Mouse (Mus musculus): ENCODE results near the gene Tulp2. TPM values are rescaled to one million over a fixed set of nuclear protein-coding genes. Genes with fewer than 3 reads are reported as not detected.
"Not testable (repeated sequence)": the region's sequence is repeated elsewhere in the genome, so short reads cannot be mapped to it uniquely, and the experiment has no call there.

The Tulp2 gene
- polyA plus RNA-seq, 1 experiment from 2014 or later: 0.54 TPM

DNA sequence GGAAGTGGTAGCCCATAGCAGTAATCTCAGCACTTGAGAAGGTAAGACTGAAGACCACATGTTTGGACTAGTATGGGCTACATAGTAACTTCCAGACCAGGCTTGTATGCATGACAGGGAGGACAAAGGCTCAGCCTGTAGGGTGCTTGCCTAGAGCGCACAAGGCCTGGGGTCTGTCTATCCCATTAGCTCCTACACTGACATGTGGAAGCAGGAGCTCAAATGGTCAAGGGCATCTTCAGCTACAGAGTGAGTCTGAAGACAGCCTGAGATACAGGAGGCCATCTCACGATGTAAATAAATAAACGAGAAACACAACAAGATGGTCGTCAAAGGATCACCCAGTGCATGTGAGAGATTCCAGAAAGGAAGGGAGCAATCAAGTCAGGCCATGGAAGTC is 19.4 kb upstream of the Tulp2 start:
- Histone ChIP-seq H3K27ac (no peak overlapping the region), H3K4me3 (no peak overlapping the region), H3K4me1 (peaks cover 47% of the 10 kb centered on the region), H3K9me3 (replicated peaks) (no peaks in the 10 kb centered on the region), H3K27me3 (no peaks in the 10 kb centered on the region), H3K9ac (no peak overlapping the region), H3K4me2 (replicated peaks) (no peak overlapping the region), H3K36me3 (peaks cover 55% of the 10 kb centered on the region)
- no peak for ATAC-seq (ENCODE audit: low FRiP score)
- 93% methylated on average over 4 of the region's 4 CpGs for WGBS

DNA sequence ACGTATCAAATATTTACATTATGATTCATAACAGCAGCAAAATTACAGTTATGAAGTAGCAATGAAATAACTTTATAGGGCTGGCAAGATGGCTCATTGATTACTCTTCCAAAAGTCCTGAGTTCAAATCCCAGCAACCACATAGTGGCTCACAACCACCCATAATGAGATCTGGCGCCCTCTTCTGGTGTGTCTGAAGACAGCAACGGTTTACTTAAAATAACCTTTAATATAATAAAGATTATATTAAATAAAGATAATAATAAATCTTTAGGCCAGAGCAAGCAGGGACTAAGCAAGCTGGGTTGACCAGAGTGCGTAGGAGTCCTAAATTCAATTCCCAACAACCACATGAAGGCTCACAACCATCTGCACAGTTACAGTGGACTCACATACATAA is 18.8 kb upstream of the Tulp2 start:
- H3K9ac ChIP-seq; H3K9me3 ChIP-seq (replicated peaks); H3K4me3 ChIP-seq; ATAC-seq (ENCODE audit: low FRiP score); H3K27me3 ChIP-seq; H3K4me2 ChIP-seq (replicated peaks); H3K27ac ChIP-seq: not testable (repeated sequence)
- 83% methylated on average over 4 of the region's 4 CpGs for WGBS
- Histone ChIP-seq H3K36me3 (peaks cover 49% of the 10 kb centered on the region), H3K4me1 (peaks cover 43% of the 10 kb centered on the region)

DNA sequence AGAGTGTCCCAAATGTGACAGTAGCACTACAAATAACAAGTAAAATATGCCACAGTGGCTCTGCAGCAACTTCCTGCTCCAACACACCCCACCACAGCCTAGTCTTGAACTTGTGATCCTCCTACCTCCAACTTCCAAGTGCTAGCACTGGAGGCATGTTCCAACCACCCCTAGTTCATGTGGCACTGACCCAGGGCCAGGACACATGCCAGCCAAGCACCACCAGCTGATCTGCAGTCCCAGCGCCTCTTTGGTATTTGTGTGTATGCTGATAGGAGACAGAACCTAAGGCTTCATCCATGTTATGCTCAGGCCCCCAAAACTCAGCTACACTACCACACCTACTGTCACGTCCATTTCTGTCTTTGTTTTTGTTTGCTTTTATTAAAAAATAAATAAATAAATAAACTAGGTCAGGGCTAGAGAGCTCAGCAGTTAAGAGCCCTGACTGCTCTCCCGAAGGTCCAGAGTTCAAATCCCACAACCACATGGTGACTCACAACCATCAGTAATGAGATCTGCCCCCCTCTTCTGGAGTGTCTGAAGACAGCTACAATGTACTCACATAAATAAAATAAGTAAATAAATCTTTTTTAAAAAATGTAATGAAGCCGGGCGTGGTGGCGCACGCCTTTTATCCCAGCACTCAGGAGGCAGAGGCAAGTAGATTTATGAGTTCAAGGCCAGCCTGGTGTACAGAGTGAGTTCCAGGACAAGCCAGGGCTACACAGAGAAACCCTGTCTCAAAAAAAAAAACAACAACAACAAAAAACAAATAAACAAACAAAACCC is 17.5 kb upstream of the Tulp2 start:
- ATAC-seq (ENCODE audit: low FRiP score): no peak
- peaks cover 38% of the 10 kb centered on the region for H3K4me1 ChIP-seq
- no peak overlapping the region for H3K4me2 ChIP-seq (replicated peaks)
- no peak overlapping the region for H3K4me3 ChIP-seq
- peaks cover 41% of the 10 kb centered on the region for H3K36me3 ChIP-seq
- no peaks in the 10 kb centered on the region for H3K27me3 ChIP-seq
- no peak overlapping the region for H3K9ac ChIP-seq
- no peak overlapping the region for H3K27ac ChIP-seq
- WGBS: 93% methylated on average over 7 of the region's 7 CpGs
- H3K9me3 ChIP-seq (replicated peaks): no peaks in the 10 kb centered on the region

DNA sequence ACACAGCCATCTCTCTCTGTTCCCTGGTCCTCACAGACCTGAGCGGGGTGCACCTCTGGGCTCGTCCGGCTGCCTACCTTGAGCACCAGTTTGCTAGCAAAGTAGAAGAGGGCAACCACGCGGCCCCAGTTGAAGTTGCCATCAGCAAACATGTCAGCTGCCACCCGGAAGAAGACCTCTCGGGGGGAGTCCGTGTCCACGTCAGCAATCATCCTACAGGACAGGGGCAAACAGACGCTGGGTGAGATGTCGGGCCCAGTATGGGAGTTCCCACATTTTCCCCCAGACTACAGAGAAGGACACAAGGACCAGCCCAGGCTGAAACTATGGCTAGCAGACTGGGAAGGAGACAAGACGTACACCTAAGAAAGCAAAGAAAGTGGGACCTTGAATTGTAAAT is 16.6 kb upstream of the Tulp2 start:
- Histone ChIP-seq H3K27me3 (no peaks in the 10 kb centered on the region), H3K4me1 (peaks cover 37% of the 10 kb centered on the region), H3K4me3 (0 out of 2 replicates have a peak overlapping the region, but pooled peaks have one; percentile 73), H3K9me3 (replicated peaks) (no peaks in the 10 kb centered on the region), H3K9ac (peak overlapping the region; percentile 8; the same call in 1 of the 2 replicates), H3K4me2 (replicated peaks) (no peak overlapping the region), H3K36me3 (peaks cover 41% of the 10 kb centered on the region), H3K27ac (no peak overlapping the region)
- ATAC-seq (ENCODE audit: low FRiP score): no peak
- WGBS: 95% methylated on average over 12 of the region's 12 CpGs

DNA sequence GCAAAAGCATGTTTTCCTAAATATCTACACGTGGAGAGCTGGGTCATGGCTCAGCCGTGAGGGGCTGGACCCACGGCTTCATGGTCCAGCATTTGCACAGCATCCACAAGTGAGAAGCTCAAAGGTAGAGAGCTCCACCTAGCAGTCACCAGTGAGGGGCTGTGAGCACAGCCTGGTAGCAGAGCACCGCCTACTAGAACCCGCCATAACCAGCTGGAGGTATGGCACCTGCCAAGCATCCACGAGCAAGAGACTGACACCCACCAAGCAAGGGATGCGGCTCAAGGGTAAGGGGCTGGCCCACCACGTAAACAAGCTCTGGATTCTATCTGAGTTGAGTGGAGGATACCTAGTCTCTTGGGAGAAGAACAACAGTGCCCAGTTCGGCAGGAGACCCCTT is 16.1 kb upstream of the Tulp2 start:
- no peak overlapping the region; the same call in 1 of the 2 replicates for H3K27ac ChIP-seq
- WGBS: 77% methylated on average over 9 of the region's 9 CpGs
- peaks cover 41% of the 10 kb centered on the region for H3K36me3 ChIP-seq

DNA sequence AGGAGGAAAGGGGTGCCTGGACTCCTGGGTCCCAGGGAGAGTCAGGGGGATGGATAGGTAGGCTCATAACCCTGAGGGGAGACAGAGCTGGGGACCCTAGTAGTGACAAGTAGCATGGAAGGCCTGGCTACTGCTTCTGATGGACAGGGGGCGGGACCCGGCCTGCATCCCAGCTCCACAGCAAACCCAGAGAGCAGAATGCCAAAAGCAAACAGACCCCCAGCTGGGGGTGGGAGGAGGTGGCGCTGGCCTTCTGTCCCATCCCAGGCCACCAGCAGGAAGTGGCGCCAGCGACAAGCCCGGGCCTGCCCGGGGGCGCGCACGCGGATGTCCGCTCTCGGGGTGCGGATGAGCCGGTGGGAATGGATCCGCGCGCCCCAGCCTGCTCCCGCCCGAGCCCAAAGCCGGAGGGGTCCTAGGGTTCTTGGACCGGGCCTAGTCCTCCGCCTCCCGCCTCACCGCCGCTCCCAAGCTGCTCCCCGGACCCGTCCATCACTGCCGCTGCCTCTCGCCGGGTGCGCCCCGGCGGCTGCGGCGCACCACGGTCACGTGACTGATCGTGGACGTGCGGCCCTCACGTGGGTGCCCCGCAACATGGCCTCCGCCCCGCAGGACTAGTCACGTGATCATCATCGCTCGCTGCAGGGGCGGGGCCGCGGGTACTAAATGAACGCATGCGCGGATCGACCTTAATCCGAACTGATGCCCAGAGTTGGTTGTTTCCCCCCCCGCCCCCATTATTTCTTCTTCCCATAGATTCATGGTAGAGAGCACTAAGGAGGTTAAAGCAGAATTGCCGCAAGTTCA is 15.2 kb upstream of the Tulp2 start, which contains the start of gene Bax:
TSS of gene Bax (minus strand) at position 616 of the 807 bp plus-strand sequence.
- H3K4me1 ChIP-seq: peaks cover 24% of the 10 kb centered on the region
- under 1% methylated on average over 58 of the region's 58 CpGs for WGBS
- peak within 1 kb of the TSS; percentile 88 for H3K9ac ChIP-seq
- ATAC-seq (ENCODE audit: low FRiP score): peak; percentile 71
- peak within 1 kb of the TSS; percentile 73 for H3K4me3 ChIP-seq
- peak within 1 kb of the TSS; percentile 75 for H3K27ac ChIP-seq
- peaks cover 40% of the 10 kb centered on the region for H3K36me3 ChIP-seq
- H3K4me2 ChIP-seq (replicated peaks): peak within 1 kb of the TSS; percentile 94
- H3K27me3 ChIP-seq: no peaks in the 10 kb centered on the region
- no peaks in the 10 kb centered on the region for H3K9me3 ChIP-seq (replicated peaks)

More for the DNA sequence above, 16.1 kb upstream of the Tulp2 start:
- no peaks in the 10 kb centered on the region for H3K9me3 ChIP-seq (replicated peaks)
- H3K9ac ChIP-seq: peak overlapping the region; percentile 88
- no peaks in the 10 kb centered on the region for H3K27me3 ChIP-seq
- 0 out of 2 replicates have a peak, but pooled peaks have one; percentile 17 for ATAC-seq (ENCODE audit: low FRiP score)
- peak overlapping the region; percentile 73 for H3K4me3 ChIP-seq
- peak overlapping the region; percentile 94 for H3K4me2 ChIP-seq (replicated peaks)
- H3K4me1 ChIP-seq: peaks cover 33% of the 10 kb centered on the region

DNA sequence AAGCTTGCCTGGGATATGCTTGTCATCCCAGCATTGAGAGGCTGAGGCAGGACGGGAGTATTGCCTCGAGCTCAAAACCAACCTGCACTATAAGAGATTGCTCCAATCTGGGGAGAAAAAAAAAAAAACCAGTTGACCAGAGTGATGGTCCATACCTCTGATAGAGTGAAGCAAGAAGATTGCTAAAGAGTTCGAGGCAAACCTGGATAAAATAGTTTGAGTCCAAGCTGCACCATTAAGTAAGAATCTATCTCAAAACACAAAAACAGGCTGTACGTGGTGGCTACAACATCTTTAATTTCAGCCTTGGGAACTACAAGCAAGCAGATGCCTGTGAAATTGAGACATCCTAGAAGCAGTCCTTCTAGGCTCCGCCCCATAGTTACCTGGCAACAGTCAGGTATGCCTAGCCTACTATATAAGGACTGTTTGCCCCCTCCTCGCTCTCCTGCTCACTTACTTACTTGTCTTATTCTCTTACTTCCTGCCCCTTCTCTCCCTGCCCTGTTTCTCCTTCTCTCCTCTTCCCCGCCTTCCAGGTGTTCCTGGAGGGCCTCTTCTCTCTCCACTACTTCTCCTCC is 14.5 kb upstream of the Tulp2 start:
- ATAC-seq (ENCODE audit: low FRiP score): peak; percentile 35
- Histone ChIP-seq H3K27ac (no peak overlapping the region), H3K9me3 (replicated peaks) (no peaks in the 10 kb centered on the region), H3K9ac (peak overlapping the region; percentile 88), H3K4me3 (peak overlapping the region; percentile 73), H3K4me1 (peaks cover 17% of the 10 kb centered on the region), H3K36me3 (peaks cover 33% of the 10 kb centered on the region), H3K4me2 (replicated peaks) (peak overlapping the region; percentile 94), H3K27me3 (no peaks in the 10 kb centered on the region)
- 32% methylated on average over 7 of the region's 7 CpGs for WGBS

DNA sequence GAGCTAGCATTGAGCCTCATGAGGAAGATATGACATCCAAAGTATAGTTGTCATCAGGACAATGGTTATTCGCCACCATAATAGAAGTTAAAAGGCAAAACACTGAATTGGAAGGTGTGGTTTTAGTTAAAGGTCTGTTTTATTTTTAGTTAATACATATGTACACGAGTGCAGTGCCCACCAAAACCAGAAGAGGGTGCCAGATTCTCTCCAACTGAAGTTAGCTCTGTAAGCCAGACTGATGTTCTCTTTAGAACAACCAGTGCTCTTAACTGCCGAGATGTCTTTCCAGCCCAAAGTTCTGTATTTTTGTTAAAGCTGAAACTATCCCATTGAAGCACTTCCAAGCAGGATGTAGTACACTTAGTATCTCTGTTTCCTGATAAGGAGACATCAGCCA is 10.8 kb upstream of the Tulp2 start:
- peaks cover 9% of the 10 kb centered on the region for H3K4me1 ChIP-seq
- H3K9me3 ChIP-seq (replicated peaks): no peaks in the 10 kb centered on the region
- no peak overlapping the region for H3K27ac ChIP-seq
- H3K36me3 ChIP-seq: no peaks in the 10 kb centered on the region
- no peak for ATAC-seq (ENCODE audit: low FRiP score)
- H3K9ac ChIP-seq: no peak overlapping the region
- H3K4me2 ChIP-seq (replicated peaks): no peak overlapping the region
- H3K4me3 ChIP-seq: no peak overlapping the region
- WGBS: 5% methylated on average over 3 of the region's 3 CpGs
- no peaks in the 10 kb centered on the region for H3K27me3 ChIP-seq

DNA sequence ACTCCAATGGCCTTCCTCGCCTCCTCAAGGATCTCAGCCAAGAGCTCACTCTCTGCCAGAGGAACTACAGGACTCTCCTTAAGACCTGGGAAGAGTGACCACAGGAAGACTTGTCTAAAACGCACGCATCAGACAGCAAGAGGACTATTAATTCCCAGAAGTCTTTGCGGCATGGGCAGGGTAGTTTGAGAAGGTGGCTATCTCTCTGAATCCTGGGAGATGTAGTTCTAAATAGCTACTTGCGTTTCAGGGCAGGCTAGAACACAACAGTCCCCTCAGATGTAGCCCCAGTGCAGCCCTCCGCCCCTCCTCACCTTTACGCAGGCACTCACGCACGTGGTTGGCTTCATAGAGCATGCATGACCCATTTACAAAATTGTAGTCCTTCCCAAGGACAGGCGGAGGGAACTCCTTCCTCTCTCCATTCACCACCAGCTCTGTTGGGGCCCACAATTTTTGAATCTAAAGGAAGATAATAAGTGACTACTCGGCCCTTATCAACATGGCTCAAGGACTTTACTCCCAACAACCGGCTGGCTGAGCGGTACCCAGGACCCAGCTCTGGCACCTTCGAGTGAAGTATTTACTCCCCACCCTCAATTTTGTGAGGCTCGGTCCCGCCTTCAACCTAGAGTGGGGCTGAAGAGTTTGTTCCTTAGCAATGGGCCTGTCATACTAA is 6.2 kb upstream of the Tulp2 start:
- Histone ChIP-seq H3K36me3 (no peaks in the 10 kb centered on the region), H3K4me3 (no peak overlapping the region; the same call in 1 of the 2 replicates), H3K4me2 (replicated peaks) (peak overlapping the region; percentile 26), H3K4me1 (0 out of 2 replicates have a peak, but pooled peaks cover 3% of the 10 kb centered on the region), H3K27ac (no peak overlapping the region), H3K27me3 (no peaks in the 10 kb centered on the region), H3K9me3 (replicated peaks) (no peaks in the 10 kb centered on the region), H3K9ac (peak overlapping the region; percentile 23; the same call in 1 of the 2 replicates)
- no peak for ATAC-seq (ENCODE audit: low FRiP score)
- 73% methylated on average over 16 of the region's 16 CpGs for WGBS

DNA sequence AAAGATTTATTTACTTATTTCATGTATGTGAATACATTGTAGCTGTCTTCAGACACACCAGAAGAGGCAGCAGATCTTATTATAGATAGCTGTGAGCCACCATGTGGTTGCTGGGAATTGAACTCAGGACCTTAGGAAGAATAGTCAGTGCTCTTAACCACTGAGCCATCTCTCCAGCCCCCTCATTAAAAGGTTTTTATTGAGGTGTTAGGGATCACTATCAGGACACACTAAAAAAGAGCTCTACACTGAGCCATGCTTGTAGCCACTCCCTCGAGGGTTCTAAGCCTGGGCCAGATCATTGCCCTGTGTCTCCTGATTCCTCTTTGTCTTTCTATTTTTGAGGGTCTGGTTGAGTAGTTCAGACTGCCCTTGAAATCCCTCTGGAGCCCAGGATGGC is 5.2 kb upstream of the Tulp2 start:
- no peak for ATAC-seq (ENCODE audit: low FRiP score)

DNA sequence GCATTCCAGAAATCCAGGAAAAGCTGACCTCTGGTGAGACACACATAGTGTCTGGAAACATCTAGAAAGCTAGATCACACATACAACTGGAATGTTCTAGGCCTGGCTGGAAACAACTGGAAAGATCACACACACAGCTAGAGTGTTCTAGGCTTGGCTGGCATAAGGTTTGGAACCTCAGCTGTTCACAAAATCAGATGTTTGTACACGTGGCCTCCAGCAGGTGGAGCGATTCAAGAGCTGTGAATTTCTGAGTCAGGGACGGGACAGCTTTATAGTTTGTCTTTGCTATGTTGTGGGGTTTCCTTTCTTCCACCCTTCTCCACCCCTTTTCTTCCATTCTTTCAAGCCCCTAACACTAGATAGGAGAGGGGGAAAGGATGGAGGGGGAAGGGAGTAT is 4.7 kb upstream of the Tulp2 start:
- H3K4me3 ChIP-seq: no peak overlapping the region
- H3K4me2 ChIP-seq (replicated peaks): no peak overlapping the region
- no peak overlapping the region for H3K9ac ChIP-seq
- H3K4me1 ChIP-seq: 0 out of 2 replicates have a peak, but pooled peaks cover 3% of the 10 kb centered on the region
- 10% methylated on average over 3 of the region's 3 CpGs for WGBS
- no peak overlapping the region for H3K27ac ChIP-seq
- no peaks in the 10 kb centered on the region for H3K27me3 ChIP-seq
- H3K36me3 ChIP-seq: no peaks in the 10 kb centered on the region
- ATAC-seq (ENCODE audit: low FRiP score): no peak
- no peaks in the 10 kb centered on the region for H3K9me3 ChIP-seq (replicated peaks)

More for the DNA sequence above, 5.2 kb upstream of the Tulp2 start:
- no peak overlapping the region for H3K9ac ChIP-seq
- H3K27ac ChIP-seq: no peak overlapping the region
- H3K9me3 ChIP-seq (replicated peaks): no peaks in the 10 kb centered on the region
- H3K4me2 ChIP-seq (replicated peaks): no peak overlapping the region
- 62% methylated on average over 1 of the region's 1 CpGs for WGBS
- H3K27me3 ChIP-seq: no peaks in the 10 kb centered on the region
- H3K4me3 ChIP-seq: no peak overlapping the region
- no peaks in the 10 kb centered on the region for H3K36me3 ChIP-seq
- 0 out of 2 replicates have a peak, but pooled peaks cover 3% of the 10 kb centered on the region for H3K4me1 ChIP-seq
